Mouse (Mus musculus) liver (tissue): ENCODE results near the gene Akap8l.
A peak's percentile ranks its signal among the peaks of the same experiment; 100 is the strongest.

Source experiments
- DNase-seq: peaks from one replicate; pipeline ENCODE4 v3.0.0-alpha.2; 2020; ENCODE audit warnings: mixed read lengths

Gene Akap8l

DNA sequence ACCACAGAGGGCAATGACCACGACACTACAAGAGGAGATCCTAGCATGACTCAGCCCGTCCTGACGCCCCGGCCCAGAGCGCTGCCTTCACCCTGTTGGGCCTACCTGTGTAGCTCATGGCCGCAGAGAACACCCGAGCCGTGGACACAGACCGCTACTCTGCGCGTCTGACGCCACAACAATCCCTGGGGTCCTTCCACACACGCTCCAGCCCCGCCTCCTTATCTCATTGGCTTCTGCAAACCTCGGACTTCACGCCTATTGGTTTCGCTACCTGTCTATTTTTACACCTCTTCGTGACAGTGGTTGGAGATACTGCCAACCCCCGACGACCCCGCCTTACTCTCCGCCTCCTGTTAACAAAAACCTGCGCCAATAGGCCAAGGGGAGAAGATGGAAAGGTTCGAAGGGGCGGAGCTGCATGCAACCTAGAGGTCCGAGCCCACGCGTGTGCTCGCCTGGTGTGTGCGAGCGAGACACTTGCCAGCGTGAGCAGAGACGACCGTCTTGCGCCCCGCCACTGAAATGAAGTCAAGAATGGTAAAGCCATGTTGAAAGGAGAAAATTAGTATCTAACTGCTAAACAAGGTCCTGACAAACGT lies at the start of gene Akap8l:
TSS of gene Akap8l (minus strand) at position 226 of the 602 bp plus-strand sequence.
- DNase-seq = peak; percentile 95

GRCm38 (mm10) chr17:32396266-32396665 lies 45.9 kb upstream of the Akap8l start:
- no peak for DNase-seq

GRCm38 (mm10) chr17:32393944-32394343 lies 43.5 kb upstream of the Akap8l start:
- no peak for DNase-seq

- peak; percentile 93 for DNase-seq
These were observed 38.8 kb upstream of the Akap8l start, which contains the start of gene Wiz for GRCm38 (mm10) chr17:32389101-32389659. Gene Wiz, minus strand, starts transcription at chr17:32389439.

- DNase-seq = peak; percentile 74
These were observed 38.1 kb upstream of the Akap8l start for GRCm38 (mm10) chr17:32388370-32389100.

- DNase-seq = no peak
These were observed 37.6 kb upstream of the Akap8l start for GRCm38 (mm10) chr17:32387986-32388369.

DNA sequence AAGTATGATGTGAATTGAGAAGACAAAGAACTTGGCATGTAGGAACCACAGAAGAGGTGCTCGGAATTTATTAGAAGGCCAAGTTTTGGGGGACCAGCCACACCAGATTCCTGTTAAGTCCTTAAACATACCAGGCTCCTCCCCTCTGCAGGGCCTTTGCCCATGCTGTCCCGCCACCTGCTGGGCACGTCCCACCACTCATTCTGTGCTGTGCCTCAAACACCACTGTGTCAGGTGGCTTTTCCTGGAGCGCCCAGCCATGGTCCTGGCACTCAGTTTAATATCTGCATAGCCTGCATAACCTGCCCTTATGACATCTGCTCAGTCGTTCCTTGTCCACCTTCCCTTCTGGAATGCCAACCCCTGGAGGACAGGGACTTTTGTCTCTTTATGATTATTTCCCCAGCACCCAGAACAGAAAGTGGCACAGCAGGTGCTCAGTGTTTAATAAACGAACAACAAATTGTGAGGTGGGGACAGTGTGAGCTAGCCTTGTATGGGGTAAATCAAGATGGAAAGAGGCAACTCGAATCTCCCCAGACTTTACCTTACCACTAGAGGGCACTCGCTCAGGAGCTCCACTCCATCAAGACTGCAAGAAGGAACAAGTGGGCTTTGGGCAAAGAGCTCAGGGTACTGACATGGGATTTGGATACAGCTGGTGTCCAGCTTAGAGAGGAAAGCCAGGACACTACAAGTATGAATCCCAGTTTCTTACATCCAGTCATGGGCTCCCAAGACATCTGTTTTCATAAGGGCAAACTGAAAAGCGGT lies 36.4 kb upstream of the Akap8l start:
- DNase-seq = peak; percentile 49

GRCm38 (mm10) chr17:32383661-32384060 lies 33.3 kb upstream of the Akap8l start:
- DNase-seq = no peak

- no peak for DNase-seq
These were observed 32.2 kb upstream of the Akap8l start for GRCm38 (mm10) chr17:32382576-32382975.

DNA sequence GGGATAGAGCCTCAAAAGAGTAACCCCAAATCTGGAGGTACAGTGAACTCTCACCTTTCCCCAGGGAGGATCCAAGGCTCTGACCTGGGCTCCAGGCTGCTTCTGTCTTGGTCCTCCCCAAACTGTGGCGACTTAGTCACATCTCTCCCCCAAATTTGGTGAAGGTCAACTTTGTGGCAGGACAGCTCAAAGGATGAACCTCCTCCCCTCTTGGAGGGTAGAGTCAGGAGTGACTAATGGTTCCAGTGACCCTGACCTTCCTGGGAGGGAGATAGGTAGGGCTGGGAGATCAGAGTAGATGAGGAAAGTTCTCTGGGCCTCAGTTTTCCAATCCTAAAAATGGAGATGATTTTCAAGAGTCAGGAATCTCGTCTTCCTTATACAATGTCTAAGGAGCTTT lies 28.4 kb upstream of the Akap8l start:
- no peak for DNase-seq

DNA sequence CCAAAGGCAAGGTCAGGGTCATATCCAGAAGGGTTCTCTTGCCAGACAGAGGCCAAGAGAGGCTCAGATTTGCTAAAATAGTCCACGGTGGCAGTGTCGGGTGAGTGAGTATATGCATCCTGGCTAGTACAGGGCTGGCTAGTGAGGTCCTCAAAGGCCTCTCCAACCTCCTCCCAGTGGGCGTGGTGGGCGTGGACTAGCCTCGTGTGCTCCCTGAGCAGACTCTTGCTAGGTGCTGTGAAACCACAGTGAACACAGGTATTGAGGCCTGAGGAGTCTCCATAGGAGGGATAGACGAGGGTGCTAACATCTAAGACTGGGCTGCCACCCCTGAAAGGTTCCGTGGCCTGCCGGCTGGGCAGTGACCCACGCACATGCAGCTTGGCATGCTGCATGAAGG lies 26.7 kb upstream of the Akap8l start:
- DNase-seq = peak; percentile 70

DNA sequence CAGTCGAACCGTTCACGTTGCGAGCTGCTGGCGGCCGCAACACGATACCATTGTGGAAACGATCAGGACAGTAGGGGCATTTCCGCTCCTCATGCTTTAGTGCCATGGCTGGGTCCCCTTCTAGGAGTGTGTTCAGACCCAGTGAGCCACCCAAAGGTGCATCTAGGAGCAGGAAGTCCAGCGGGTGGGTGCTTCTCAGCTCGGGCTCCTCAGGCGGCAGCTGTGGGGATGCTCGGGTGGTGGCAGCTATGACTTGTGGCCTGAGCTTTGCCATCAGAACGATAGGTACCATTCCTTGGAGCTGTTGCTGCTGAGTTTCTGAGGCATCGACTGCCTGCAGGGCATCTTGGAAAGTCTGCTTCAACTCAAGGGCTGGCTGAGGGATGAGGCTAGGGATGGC lies 26.1 kb upstream of the Akap8l start:
- DNase-seq = no peak

GRCm38 (mm10) chr17:32368991-32369578 lies 18.7 kb upstream of the Akap8l start:
- DNase-seq = peak; percentile 73

DNA sequence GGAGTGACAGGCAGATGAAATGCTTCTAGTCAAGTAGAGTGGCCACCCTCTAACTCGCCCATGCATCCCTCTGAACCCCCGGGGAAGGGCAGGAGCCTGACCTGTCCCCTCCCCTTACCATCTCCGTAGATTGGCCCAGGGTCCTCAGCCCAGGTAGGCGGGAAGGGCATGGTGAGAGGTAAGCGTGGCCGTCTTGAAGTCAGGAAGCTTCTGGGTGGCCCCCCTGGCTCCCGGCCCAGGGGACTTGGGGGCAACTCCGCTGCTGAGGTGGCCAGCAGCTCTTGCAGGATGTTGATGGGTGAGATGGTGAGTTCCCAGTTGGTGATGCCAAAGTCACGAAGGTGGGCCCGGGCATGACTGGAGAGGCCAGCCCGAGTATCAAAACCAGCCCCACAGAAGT lies 17.3 kb upstream of the Akap8l start:
- no peak for DNase-seq

GRCm38 (mm10) chr17:32365296-32365695 lies 14.9 kb upstream of the Akap8l start:
- peak; percentile 52 for DNase-seq

DNA sequence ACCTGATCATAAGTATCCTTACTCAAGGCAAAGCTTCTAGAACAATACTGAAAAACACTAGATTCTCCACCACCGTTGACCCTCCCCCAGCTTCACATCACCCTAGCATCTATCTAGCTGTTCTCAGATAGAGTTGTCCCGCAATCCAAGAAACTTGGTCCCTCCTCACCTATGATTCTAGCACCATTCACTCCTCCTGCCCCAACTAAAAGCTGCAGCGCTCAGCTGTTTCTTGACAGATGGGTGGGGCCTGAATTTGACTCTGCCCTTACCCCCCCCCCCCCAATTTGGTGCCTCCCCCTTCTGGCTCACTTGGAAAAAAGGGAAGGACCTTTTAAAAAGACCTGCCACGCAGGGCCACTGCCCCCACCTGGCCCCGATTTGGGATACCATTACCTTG lies 14.4 kb upstream of the Akap8l start:
- peak; percentile 21 for DNase-seq

DNA sequence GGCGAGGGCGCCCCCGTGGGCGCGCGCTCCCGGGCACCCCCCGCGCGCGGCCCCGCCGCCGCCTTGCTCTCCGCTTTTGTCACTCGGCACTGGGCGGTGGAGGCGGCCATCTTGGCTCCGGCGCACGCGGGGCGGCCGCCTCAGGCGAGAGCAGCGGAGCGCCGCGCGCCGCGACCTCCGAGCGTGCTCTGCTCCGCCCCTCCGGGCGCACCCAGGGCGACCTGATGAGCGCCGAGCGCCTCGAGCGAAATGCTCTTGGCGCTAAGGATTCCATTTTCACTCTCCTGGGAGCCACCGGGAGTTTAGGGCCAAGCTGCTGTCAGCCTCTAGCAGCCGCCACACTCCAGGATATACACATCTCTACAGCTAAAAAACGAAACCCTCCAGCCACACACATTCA lies 13.9 kb upstream of the Akap8l start:
- peak; percentile 92 for DNase-seq

DNA sequence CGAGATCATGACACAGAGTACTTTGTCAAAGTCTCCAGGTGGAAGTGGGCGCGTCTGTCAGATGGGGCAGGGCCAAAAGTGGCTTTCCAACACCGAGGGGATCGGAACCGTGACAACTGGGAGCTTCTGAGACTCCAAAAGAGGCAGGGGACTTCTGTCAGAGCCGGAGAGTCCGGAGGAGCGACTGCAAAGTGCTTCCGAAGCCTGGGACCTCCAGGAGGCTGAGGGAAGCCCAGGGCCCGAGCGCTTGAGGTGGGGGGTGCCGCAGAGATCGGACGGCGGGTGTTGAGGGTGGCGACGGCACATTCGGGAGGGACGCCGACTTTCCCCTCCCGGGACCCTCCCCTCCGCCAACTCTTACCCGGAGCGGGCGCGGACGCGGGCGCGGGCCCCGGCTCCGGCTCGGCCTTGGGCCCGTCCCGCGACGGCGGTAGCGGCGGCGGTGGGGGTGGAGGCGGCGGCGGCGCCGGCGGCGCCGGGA lies 13.5 kb upstream of the Akap8l start:
- peak; percentile 23 for DNase-seq

- DNase-seq = no peak
These were observed 12.3 kb upstream of the Akap8l start for GRCm38 (mm10) chr17:32362686-32363085.

DNA sequence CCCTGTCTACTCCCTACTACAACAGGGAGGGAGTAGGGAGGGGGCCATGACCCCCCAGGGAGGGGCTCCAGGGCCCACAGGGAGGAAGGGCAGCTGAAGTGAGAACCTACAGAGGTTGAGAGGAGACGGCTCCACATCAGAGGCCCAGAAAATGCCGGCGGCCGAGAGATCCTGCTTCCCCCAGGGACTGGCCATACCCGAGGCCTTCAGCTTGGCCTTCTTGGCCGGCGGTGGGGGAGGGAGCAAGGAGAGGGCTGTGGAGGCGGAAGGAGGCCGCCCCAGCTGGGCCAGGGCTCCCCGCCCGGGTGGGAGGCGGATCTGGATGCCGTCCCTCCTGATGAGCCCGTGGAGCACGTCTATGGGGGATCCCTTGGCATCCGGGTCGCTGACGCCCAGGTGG lies 9.5 kb upstream of the Akap8l start:
- DNase-seq = no peak

DNA sequence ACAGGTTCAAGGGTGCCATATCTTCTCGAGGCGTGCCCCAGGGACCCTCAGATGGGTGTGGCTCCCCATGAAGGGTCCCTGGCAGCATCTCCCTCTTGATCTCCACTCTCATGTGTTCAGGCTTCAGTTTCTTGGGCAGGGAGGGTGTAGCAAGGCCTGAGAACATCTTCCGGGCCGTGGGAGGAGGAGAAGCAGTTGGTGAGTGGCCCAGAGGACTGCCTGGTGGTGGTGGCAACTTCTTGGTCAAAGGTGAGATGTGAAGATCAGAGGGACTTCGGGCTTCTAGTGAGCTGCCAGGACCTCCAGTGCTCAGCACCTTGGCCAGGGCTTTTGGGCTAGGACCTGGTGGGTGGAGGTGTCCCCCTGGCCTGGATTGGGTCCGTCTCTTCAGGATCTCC lies 8.5 kb upstream of the Akap8l start:
- no peak for DNase-seq

GRCm38 (mm10) chr17:32358192-32358942 lies 8.0 kb upstream of the Akap8l start:
- DNase-seq = no peak
